Mouse (Mus musculus) spleen, adult 2 months (tissue): ENCODE measurements around the gene Sh3bp1. TPM values are rescaled to one million over a fixed set of nuclear protein-coding genes. Genes with fewer than 3 reads are reported as not detected.

Experiments
- DNase-seq, 2 experiments: peaks; one replicate each; pipeline versions ENCODE4 v3.0.0 to v3.0.0-alpha.2; 2012 to 2021; ENCODE audit warnings: low spot score in 2 of 2, low read depth in 1 of 2
- H3K27ac ChIP-seq: fragments of 200-500 bp; 2 replicates; pipeline ENCODE4 v1.5.1; 2012; ENCODE audit warnings: low read length, inconsistent platforms; ENCODE audit not compliant: insufficient read depth
- H3K27me3 ChIP-seq: fragments of 200-500 bp; 2 replicates; pipeline ENCODE4 v1.6.1; 2012; ENCODE audit warnings: mild to moderate bottlenecking, moderate library complexity, low read length, inconsistent platforms; ENCODE audit not compliant: control insufficient read depth, insufficient read depth
- H3K36me3 ChIP-seq: fragments of 200-500 bp; 2 replicates; pipeline ENCODE4 v1.6.1; 2012; ENCODE audit warnings: mild to moderate bottlenecking, low read length, inconsistent platforms; ENCODE audit not compliant: control insufficient read depth, insufficient read depth
- H3K4me1 ChIP-seq: fragments of 200-500 bp; 2 replicates; pipeline ENCODE4 v1.6.1; 2011; ENCODE audit warnings: inconsistent platforms; ENCODE audit not compliant: control insufficient read depth, insufficient read depth, insufficient read length
- H3K4me3 ChIP-seq: fragments of 200-500 bp; 2 replicates; pipeline ENCODE4 v1.5.1; 2011; ENCODE audit warnings: mild to moderate bottlenecking, inconsistent platforms; ENCODE audit not compliant: insufficient read depth, insufficient read length; ENCODE audit errors: extremely low read depth
- CTCF ChIP-seq: fragments of 200-500 bp; IDR thresholded peaks from 2 replicates; pipeline ENCODE4 v1.5.1; 2011; ENCODE audit warnings: mild to moderate bottlenecking, inconsistent platforms; ENCODE audit not compliant: insufficient read depth, insufficient read length, insufficient replicate concordance; ENCODE audit errors: extremely low read depth
- POLR2A ChIP-seq: fragments of 200-500 bp; IDR thresholded peaks from 2 replicates; pipeline ENCODE4 v1.6.1; 2011; ENCODE audit warnings: low read depth, low read length, inconsistent platforms
- WGBS: fragments of 180-500 bp; shearing (Covaris S2); methylation state at CpG from one replicate; pipeline ENCODE4 v1.1.7; 2018; 5-methylcytosine and 5-hydroxymethylcytosine counted together
- polyA plus RNA-seq: library from polyadenylated mRNA; depleted of rRNA; stranded (reverse); fragments of >200 nt; gene quantifications from 2 replicates; pipeline ENCODE4 v1.2.3, GENCODE M21; 2012

The Sh3bp1 gene
- polyA plus RNA-seq, 1 experiment = 182 TPM

- Histone ChIP-seq H3K36me3 (no peaks in the 10 kb centered on the region), H3K27me3 (no peaks in the 10 kb centered on the region), H3K4me3 (peak overlapping the region; percentile 77), H3K4me1 (peaks cover 27% of the 10 kb centered on the region; the same call in 1 of the 2 replicates), H3K27ac (peak overlapping the region; percentile 91)
- peak; percentile 83 to 84 for DNase-seq
- WGBS = under 1% methylated on average over 33 of the region's 35 CpGs
- no peak for TF ChIP-seq CTCF
- TF ChIP-seq POLR2A = peak; percentile 23; the same call in 1 of the 2 replicates
Measured at GRCm38 (mm10) chr15:78927788-78928457, 28.4 kb downstream of the Sh3bp1 start.

DNA sequence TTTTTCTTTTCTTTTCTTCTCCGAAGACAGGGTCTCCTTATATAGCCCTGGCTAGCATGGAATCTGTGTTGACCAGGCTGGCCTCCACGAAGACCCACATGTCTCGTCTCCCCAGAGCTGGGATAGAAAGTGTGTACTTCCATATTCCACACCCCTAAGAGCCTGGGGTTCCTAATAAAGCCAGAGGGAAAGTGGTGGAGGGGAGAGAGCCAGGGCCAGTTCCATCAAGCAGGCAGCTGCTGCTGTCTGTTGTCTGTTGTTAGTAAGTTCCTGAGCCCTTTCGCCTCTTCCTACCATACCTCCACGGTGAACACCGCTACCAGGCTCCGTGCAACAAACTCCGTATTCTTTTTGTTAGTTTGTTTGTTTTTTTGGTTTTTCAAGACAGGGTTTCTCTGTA lies 29.0 kb downstream of the Sh3bp1 start:
- no peak for DNase-seq
- WGBS = 47% methylated on average over 8 of the region's 8 CpGs
- H3K36me3 ChIP-seq = no peaks in the 10 kb centered on the region

GRCm38 (mm10) chr15:78930192-78930706 lies 30.7 kb downstream of the Sh3bp1 start:
- Histone ChIP-seq H3K27me3 (no peaks in the 10 kb centered on the region), H3K4me1 (peaks cover 18% of the 10 kb centered on the region; the same call in 1 of the 2 replicates), H3K4me3 (no peak overlapping the region), H3K27ac (no peak overlapping the region), H3K36me3 (no peaks in the 10 kb centered on the region)
- WGBS = 92% methylated on average over 6 of the region's 6 CpGs
- DNase-seq = no peak
- TF ChIP-seq CTCF (no peak), POLR2A (no peak)

More for the DNA sequence above, 29.0 kb downstream of the Sh3bp1 start:
- Histone ChIP-seq H3K27ac (peak overlapping the region; percentile 61), H3K4me3 (no peak overlapping the region), H3K27me3 (no peaks in the 10 kb centered on the region), H3K4me1 (peaks cover 21% of the 10 kb centered on the region; the same call in 1 of the 2 replicates)
- TF ChIP-seq CTCF (no peak), POLR2A (no peak)

GRCm38 (mm10) chr15:78930801-78931426 lies 31.3 kb downstream of the Sh3bp1 start:
- Histone ChIP-seq H3K4me3 (no peak overlapping the region), H3K27ac (no peak overlapping the region), H3K4me1 (peaks cover 12% of the 10 kb centered on the region; the same call in 1 of the 2 replicates)

GRCm38 (mm10) chr15:78931577-78931976 lies 32.0 kb downstream of the Sh3bp1 start:
- no peak overlapping the region for H3K4me3 ChIP-seq
- H3K27me3 ChIP-seq = no peaks in the 10 kb centered on the region
- no peak overlapping the region for H3K27ac ChIP-seq
- TF ChIP-seq CTCF = peak; percentile 78; the same call in 1 of the 2 replicates
- TF ChIP-seq POLR2A = no peak
- H3K4me1 ChIP-seq = peaks cover 6% of the 10 kb centered on the region; the same call in 1 of the 2 replicates
- peak; percentile 71 to 76 for DNase-seq
- H3K36me3 ChIP-seq = no peaks in the 10 kb centered on the region
- 5% methylated on average over 3 of the region's 3 CpGs for WGBS

More at GRCm38 (mm10) chr15:78930801-78931426, 31.3 kb downstream of the Sh3bp1 start:
- Histone ChIP-seq H3K27me3 (no peaks in the 10 kb centered on the region), H3K36me3 (no peaks in the 10 kb centered on the region)
- WGBS = 96% methylated on average over 7 of the region's 7 CpGs
- DNase-seq = no peak
- no peak for TF ChIP-seq CTCF
- no peak for TF ChIP-seq POLR2A

DNA sequence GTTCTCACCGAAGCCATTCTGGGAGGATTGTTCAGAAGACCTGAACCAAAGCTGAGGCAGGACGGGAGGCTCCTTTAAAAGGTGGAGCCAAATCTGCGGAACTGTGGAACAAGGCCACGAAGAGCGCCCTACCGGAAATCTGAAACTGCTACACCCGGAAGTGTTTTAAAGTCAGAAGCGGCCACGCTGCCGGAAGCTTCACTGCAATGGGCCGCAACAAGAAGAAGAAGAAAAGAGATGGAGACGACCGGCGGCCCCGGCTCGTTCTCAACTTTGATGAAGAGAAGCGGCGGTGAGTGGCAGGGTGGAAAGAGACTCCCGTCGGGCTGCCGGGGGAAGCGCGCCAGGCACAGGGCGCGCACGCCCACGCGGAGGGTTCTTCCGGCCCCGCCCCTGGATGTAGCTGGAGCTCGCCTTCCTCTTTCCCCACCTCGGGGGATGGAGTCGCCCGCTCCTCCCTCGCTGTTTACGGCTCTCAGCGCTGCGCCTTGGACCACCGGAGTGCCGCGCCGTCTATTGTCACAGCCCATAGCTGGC lies 35.3 kb downstream of the Sh3bp1 start, which contains the start of gene Nol12:
Gene Nol12 (plus strand): TSS at position 150 of the 537 bp plus-strand sequence.
- peak; percentile 75 to 90 for DNase-seq
- under 1% methylated on average over 42 of the region's 42 CpGs for WGBS
- peaks cover 15% of the 10 kb centered on the region for H3K36me3 ChIP-seq
- peak within 1 kb of the TSS; percentile 82 for H3K4me3 ChIP-seq
- TF ChIP-seq CTCF (peak; percentile 9; the same call in 1 of the 2 replicates), POLR2A (no peak; the same call in 1 of the 2 replicates)
- H3K27me3 ChIP-seq = no peaks in the 10 kb centered on the region
- peak within 1 kb of the TSS; percentile 95 for H3K27ac ChIP-seq
- no peaks in the 10 kb centered on the region; the same call in 1 of the 2 replicates for H3K4me1 ChIP-seq

DNA sequence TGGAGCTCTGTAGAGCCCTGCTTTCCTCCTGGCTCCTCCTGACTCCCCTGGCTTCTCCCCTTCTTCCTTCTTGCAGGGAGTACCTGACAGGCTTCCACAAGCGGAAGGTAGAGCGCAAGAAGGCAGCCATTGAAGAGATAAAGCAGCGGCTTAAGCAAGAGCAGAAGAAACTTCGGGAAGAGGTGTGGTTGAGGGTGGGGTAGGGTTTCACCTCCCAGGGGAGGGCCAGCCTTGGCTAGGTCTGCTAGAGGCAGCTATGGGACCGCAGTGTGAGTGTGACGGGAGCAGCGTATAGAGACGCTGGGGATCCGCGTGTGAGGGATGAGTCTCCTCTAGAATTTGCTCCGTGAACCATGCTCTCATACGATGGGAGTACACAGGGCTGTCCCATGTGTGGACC lies 36.8 kb downstream of the Sh3bp1 start:
- H3K27ac ChIP-seq = no peak overlapping the region
- TF ChIP-seq POLR2A = no peak
- TF ChIP-seq CTCF = no peak
- no peak overlapping the region for H3K4me3 ChIP-seq
- peaks cover 23% of the 10 kb centered on the region for H3K36me3 ChIP-seq
- H3K27me3 ChIP-seq = no peaks in the 10 kb centered on the region
- no peak for DNase-seq
- 91% methylated on average over 12 of the region's 12 CpGs for WGBS
- H3K4me1 ChIP-seq = no peaks in the 10 kb centered on the region; the same call in 1 of the 2 replicates
